Mouse (Mus musculus) stomach, postnatal 0 days (tissue): ENCODE results near the gene Taz.

Experiments
- CTCF ChIP-seq: IDR thresholded peaks from 2 replicates; pipeline ENCODE4 v1.5.1; 2016; ENCODE audit warnings: antibody characterized with exemption, low read depth, mild to moderate bottlenecking, moderate library complexity
- EP300 ChIP-seq: optimal IDR thresholded peaks from 2 replicates; pipeline ENCODE3; 2016; ENCODE audit warnings: antibody characterized with exemption

DNA sequence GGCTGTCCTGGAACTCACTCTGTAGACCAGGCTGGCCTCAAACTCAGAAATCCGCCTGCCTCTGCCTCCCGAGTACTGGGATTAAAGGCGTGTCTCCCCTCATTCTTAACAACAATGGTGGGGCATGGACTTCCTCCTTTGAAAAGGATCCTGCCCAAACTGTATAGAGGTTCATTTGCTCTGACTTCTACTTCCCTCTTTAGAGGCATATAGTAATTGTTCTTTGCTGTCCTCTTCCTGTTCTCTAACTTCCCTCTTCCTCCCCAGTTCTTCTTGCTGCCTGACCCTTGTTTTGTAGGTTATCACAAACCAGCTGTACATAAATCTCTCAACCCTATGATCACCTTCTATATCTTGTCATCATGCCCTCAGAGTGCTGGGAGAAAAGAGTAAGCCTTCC is 18.0 kb downstream of the Taz start:
- TF ChIP-seq CTCF, result no peak
- no peak for TF ChIP-seq EP300
